Mouse (Mus musculus) brain, embryonic 14.5 days (tissue): ENCODE data around the gene Tcte1. TPM values are rescaled to one million over a fixed set of nuclear protein-coding genes. Genes with fewer than 3 reads are reported as not detected.

Experiments used
- DNase-seq: peaks from one replicate; pipeline ENCODE4 v3.0.0-alpha.2; 2011; ENCODE audit warnings: low read depth
- CTCF ChIP-seq: fragments of 200-500 bp; IDR thresholded peaks from 2 replicates; pipeline ENCODE4 v1.5.1; 2012; ENCODE audit warnings: inconsistent platforms, mild to moderate bottlenecking, moderate library complexity, borderline replicate concordance; ENCODE audit not compliant: insufficient read depth, insufficient read length; ENCODE audit errors: extremely low read depth
- POLR2A ChIP-seq: fragments of 200-500 bp; IDR thresholded peaks from 2 replicates; pipeline ENCODE4 v1.6.1; 2012; ENCODE audit warnings: mild to moderate bottlenecking, inconsistent platforms, borderline replicate concordance; ENCODE audit not compliant: poor library complexity, insufficient read depth, insufficient read length, severe bottlenecking; ENCODE audit errors: extremely low read depth
- polyA plus RNA-seq: library from polyadenylated mRNA; depleted of rRNA; stranded (reverse); fragments of >200 nt; gene quantifications from 2 replicates; pipeline ENCODE4 v1.2.3, GENCODE M21; 2012

Gene Tcte1
- polyA plus RNA-seq, 1 experiment = 0.92 TPM

- no peak for DNase-seq
- TF ChIP-seq CTCF (no peak), POLR2A (no peak)
These were observed 24.8 kb upstream of the Tcte1 start for GRCm38 (mm10) chr17:45498397-45498796.

- DNase-seq = no peak
- no peak for TF ChIP-seq CTCF
- TF ChIP-seq POLR2A = no peak
These were observed 23.7 kb upstream of the Tcte1 start for GRCm38 (mm10) chr17:45499516-45499915.

- DNase-seq = no peak
- no peak for TF ChIP-seq CTCF
- no peak for TF ChIP-seq POLR2A
These were observed 22.3 kb upstream of the Tcte1 start for GRCm38 (mm10) chr17:45500981-45501380.

- TF ChIP-seq CTCF = no peak
- no peak for DNase-seq
These were observed 20.9 kb upstream of the Tcte1 start for GRCm38 (mm10) chr17:45502324-45502723.

GRCm38 (mm10) chr17:45503301-45503973, 19.8 kb upstream of the Tcte1 start:
- DNase-seq = no peak
- TF ChIP-seq POLR2A (no peak), CTCF (no peak)

GRCm38 (mm10) chr17:45505941-45506465, 17.2 kb upstream of the Tcte1 start:
- TF ChIP-seq CTCF = no peak
- TF ChIP-seq POLR2A = no peak
- no peak for DNase-seq

GRCm38 (mm10) chr17:45506700-45507189, 16.5 kb upstream of the Tcte1 start, which contains the start of gene Aars2:
Gene Aars2, plus strand, starts transcription at chr17:45506841.
- TF ChIP-seq CTCF (peak; percentile 83), POLR2A (peak; percentile 71; the same call in 1 of the 2 replicates)
- peak; percentile 97 for DNase-seq

- TF ChIP-seq CTCF (no peak), POLR2A (no peak)
- DNase-seq = no peak
These were observed 12.4 kb upstream of the Tcte1 start for GRCm38 (mm10) chr17:45510871-45511270.

GRCm38 (mm10) chr17:45511757-45512156, 11.5 kb upstream of the Tcte1 start:
- no peak for DNase-seq
- no peak for TF ChIP-seq POLR2A
- no peak for TF ChIP-seq CTCF

- DNase-seq = no peak
- TF ChIP-seq CTCF (no peak), POLR2A (no peak)
These were observed 8.0 kb upstream of the Tcte1 start for GRCm38 (mm10) chr17:45515204-45515726.

GRCm38 (mm10) chr17:45515806-45516205, 7.4 kb upstream of the Tcte1 start:
- TF ChIP-seq CTCF = no peak
- no peak for DNase-seq

GRCm38 (mm10) chr17:45516488-45516887, 6.7 kb upstream of the Tcte1 start:
- TF ChIP-seq POLR2A (no peak), CTCF (peak; percentile 86)
- peak; percentile 84 for DNase-seq

GRCm38 (mm10) chr17:45517135-45517534, 6.1 kb upstream of the Tcte1 start:
- no peak for TF ChIP-seq CTCF
- no peak for TF ChIP-seq POLR2A
- no peak for DNase-seq
